Mouse (Mus musculus) brain, embryonic 14.5 days (tissue): ENCODE results near the gene Arhgef3.

Experiments
- CTCF ChIP-seq: fragments of 200-500 bp; IDR thresholded peaks from 2 replicates; pipeline ENCODE4 v1.5.1; 2012; ENCODE audit warnings: inconsistent platforms, mild to moderate bottlenecking, moderate library complexity, borderline replicate concordance; ENCODE audit not compliant: insufficient read depth, insufficient read length; ENCODE audit errors: extremely low read depth
- POLR2A ChIP-seq: fragments of 200-500 bp; IDR thresholded peaks from 2 replicates; pipeline ENCODE4 v1.6.1; 2012; ENCODE audit warnings: mild to moderate bottlenecking, inconsistent platforms, borderline replicate concordance; ENCODE audit not compliant: poor library complexity, insufficient read depth, insufficient read length, severe bottlenecking; ENCODE audit errors: extremely low read depth

- TF ChIP-seq CTCF (no peak), POLR2A (no peak)
Measured at GRCm38 (mm10) chr14:27130031-27130430, 15.3 kb downstream of the Arhgef3 start.
